Mouse (Mus musculus) MN1 (cell line): ENCODE measurements around the gene Zfp871.
"Not testable (repeated sequence)": the region's sequence is repeated elsewhere in the genome, so short reads cannot be mapped to it uniquely, and the experiment has no call there.

Experiments
- DNase-seq: peaks from one replicate; pipeline ENCODE4 v3.0.0-alpha.2; 2016; ENCODE audit warnings: low spot score

Gene Zfp871

GRCm38 (mm10) chr17:32738406-32738805, 49.7 kb downstream of the Zfp871 start:
- no peak for DNase-seq

- no peak for DNase-seq
These were observed 59.1 kb downstream of the Zfp871 start for GRCm38 (mm10) chr17:32729029-32729428.

- not testable (repeated sequence) for DNase-seq
These were observed 61.7 kb downstream of the Zfp871 start for GRCm38 (mm10) chr17:32726360-32726759.

- no peak for DNase-seq
These were observed 65.3 kb downstream of the Zfp871 start for GRCm38 (mm10) chr17:32722771-32723170.

GRCm38 (mm10) chr17:32722151-32722550, 65.9 kb downstream of the Zfp871 start:
- DNase-seq, result not testable (repeated sequence)
